Mouse (Mus musculus) MEL (cell line): ENCODE data around the gene Wars.

ENCODE experiments used
- CTCF ChIP-seq, 3 experiments: IDR thresholded peaks in 2 of 3; conservative IDR thresholded peaks in 1 of 3; 2 replicates each; pipeline ENCODE4 v1.5.1; 2011 to 2012; ENCODE audit warnings: low read length in 3 of 3, low read depth in 2 of 3, mild to moderate bottlenecking in 2 of 3, improper control_type of control experiment in 1 of 3, inconsistent platforms in 1 of 3, mixed read lengths in 1 of 3, moderate library complexity in 1 of 3; ENCODE audit not compliant: control insufficient read depth in 1 of 3, insufficient read depth in 1 of 3, poor library complexity in 1 of 3, severe bottlenecking in 1 of 3
- ELF1 ChIP-seq: IDR thresholded peaks from 2 replicates; pipeline ENCODE4 v1.6.1; 2014; ENCODE audit warnings: low read depth, mild to moderate bottlenecking, inconsistent platforms, low read length, improper control_type of control experiment, moderate library complexity
- EP300 ChIP-seq, 2 experiments: IDR thresholded peaks; 2 replicates each; pipeline ENCODE4 v1.6.1; 2011; ENCODE audit warnings: improper control_type of control experiment in 2 of 2, low read length in 2 of 2, low read depth in 1 of 2, mild to moderate bottlenecking in 1 of 2
- ETS1 ChIP-seq: IDR thresholded peaks from 2 replicates; pipeline ENCODE4 v1.6.1; 2012; ENCODE audit warnings: low read depth, mild to moderate bottlenecking, inconsistent platforms, low read length, improper control_type of control experiment, moderate library complexity
- HCFC1 ChIP-seq: IDR thresholded peaks from 2 replicates; pipeline ENCODE4 v1.6.1; 2012; ENCODE audit warnings: low read depth, mild to moderate bottlenecking, inconsistent platforms, low read length, improper control_type of control experiment, moderate library complexity
- MAX ChIP-seq: IDR thresholded peaks from 2 replicates; pipeline ENCODE4 v1.6.1; 2011; ENCODE audit warnings: low read length, improper control_type of control experiment
- POLR2A ChIP-seq, 2 experiments: IDR thresholded peaks; 2 replicates each; pipeline ENCODE4 v1.6.1; 2011 to 2012; ENCODE audit warnings: low read length in 2 of 2, mild to moderate bottlenecking in 2 of 2, control low read depth in 1 of 2, improper control_type of control experiment in 1 of 2, low read depth in 1 of 2, moderate library complexity in 1 of 2; ENCODE audit not compliant: control insufficient read depth in 1 of 2, insufficient read depth in 1 of 2, poor library complexity in 1 of 2
- USF2 ChIP-seq, 2 experiments: IDR thresholded peaks; 2 replicates each; pipeline ENCODE4 v1.6.1; 2011 to 2012; ENCODE audit warnings: improper control_type of control experiment in 2 of 2, low read length in 2 of 2, borderline replicate concordance in 1 of 2, inconsistent platforms in 1 of 2, low read depth in 1 of 2, mild to moderate bottlenecking in 1 of 2; ENCODE audit not compliant: insufficient read depth in 1 of 2

DNA sequence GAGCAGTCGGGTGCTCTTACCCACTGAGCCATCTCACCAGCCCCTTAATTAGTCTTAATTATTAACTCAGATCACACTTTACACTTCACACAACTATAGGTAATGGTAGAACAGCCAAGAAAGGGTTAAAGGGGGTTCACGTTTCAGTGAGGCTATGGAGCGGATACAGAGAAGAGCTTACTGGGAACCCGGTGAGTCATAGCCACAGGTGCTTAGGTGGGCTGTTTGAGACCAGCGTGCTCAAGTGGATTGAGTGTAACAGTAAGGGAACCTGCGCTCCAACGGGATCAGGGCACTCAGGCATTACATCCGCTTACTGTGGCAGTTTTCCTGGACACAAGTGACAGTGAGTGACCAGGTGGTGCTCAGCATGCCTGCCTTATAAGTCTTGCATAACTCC lies 70.9 kb downstream of the Wars start:
- TF ChIP-seq EP300 (IDR thresholded peaks at IDR 0.05; ENCODE audit: low read depth in 1 of 2, low read length in 2 of 2) (no peak), POLR2A (IDR thresholded peaks at IDR 0.05; ENCODE audit: control insufficient read depth in 1 of 2, insufficient read depth in 1 of 2, low read depth in 1 of 2, low read length in 2 of 2, poor library complexity in 1 of 2) (no peak), USF2 (IDR thresholded peaks at IDR 0.05; ENCODE audit: borderline replicate concordance in 1 of 2, insufficient read depth in 1 of 2, low read depth in 1 of 2, low read length in 2 of 2) (no peak), CTCF (IDR thresholded peaks at IDR 0.05 in 2 of 3, conservative IDR thresholded peaks at IDR 0.05 in 1 of 3; ENCODE audit: control insufficient read depth in 1 of 3, insufficient read depth in 1 of 3, low read depth in 2 of 3, low read length in 3 of 3, poor library complexity in 1 of 3, severe bottlenecking in 1 of 3) (no peak), HCFC1 (no peak), ETS1 (no peak), MAX (no peak), ELF1 (no peak)
